Mouse (Mus musculus) limb, embryonic 15.5 days (tissue): ENCODE results near the gene Gm45808. TPM values are rescaled to one million over a fixed set of nuclear protein-coding genes. Genes with fewer than 3 reads are reported as not detected.
A peak's percentile ranks its signal among the peaks of the same experiment; 100 is the strongest.
"Not testable (repeated sequence)": the region's sequence is repeated elsewhere in the genome, so short reads cannot be mapped to it uniquely, and the experiment has no call there.

Source experiments
- ATAC-seq: fragments of 200-750 bp; cut with Nextera tagmentation; 2 replicates; pipeline ENCODE4 v1.8.0; 2017; ENCODE audit warnings: low read depth, moderate TSS enrichment; ENCODE audit not compliant: insufficient number of reproducible peaks, low FRiP score, low TSS enrichment
- H3K27ac ChIP-seq: fragments of 300-500 bp; sonication (generic); 2 replicates; pipeline ENCODE4 v1.5.1; 2015; ENCODE audit warnings: moderate library complexity, mild to moderate bottlenecking, inconsistent platforms
- H3K27me3 ChIP-seq: fragments of 300-500 bp; sonication (generic); 2 replicates; pipeline ENCODE4 v1.6.1; 2015; ENCODE audit warnings: inconsistent platforms
- H3K36me3 ChIP-seq: fragments of 300-500 bp; sonication (generic); 2 replicates; pipeline ENCODE4 v1.6.1; 2015; ENCODE audit warnings: inconsistent platforms
- H3K4me1 ChIP-seq: fragments of 300-500 bp; sonication (generic); 2 replicates; pipeline ENCODE4 v1.6.1; 2015; ENCODE audit warnings: inconsistent platforms
- H3K4me2 ChIP-seq: fragments of 300-500 bp; sonication (generic); 2 replicates; pipeline ENCODE4 v1.6.1; 2015; ENCODE audit warnings: mild to moderate bottlenecking, inconsistent platforms
- H3K4me3 ChIP-seq: fragments of 300-500 bp; sonication (generic); 2 replicates; pipeline ENCODE4 v1.5.1; 2015; ENCODE audit warnings: mild to moderate bottlenecking, inconsistent platforms
- H3K9ac ChIP-seq: fragments of 300-500 bp; sonication (generic); 2 replicates; pipeline ENCODE4 v1.6.1; 2015; ENCODE audit warnings: inconsistent platforms
- H3K9me3 ChIP-seq: fragments of 300-500 bp; sonication (generic); 2 replicates; pipeline ENCODE4 v1.6.1; 2016; ENCODE audit warnings: inconsistent platforms
- WGBS: fragments of 180-500 bp; shearing (Covaris S2); methylation state at CpG from one replicate; pipeline ENCODE4 v1.1.7; 2015; 5-methylcytosine and 5-hydroxymethylcytosine counted together
- polyA plus RNA-seq: library from polyadenylated mRNA; unstranded; fragments of >200 nt; fragmentation: Nextera tagmentation; extraction: Ambion mirVana; gene quantifications from 2 replicates; pipeline ENCODE4 v1.2.1, GENCODE M21; 2015

Gm45808 gene
- polyA plus RNA-seq, 1 experiment from 2014 or later = not detected

DNA sequence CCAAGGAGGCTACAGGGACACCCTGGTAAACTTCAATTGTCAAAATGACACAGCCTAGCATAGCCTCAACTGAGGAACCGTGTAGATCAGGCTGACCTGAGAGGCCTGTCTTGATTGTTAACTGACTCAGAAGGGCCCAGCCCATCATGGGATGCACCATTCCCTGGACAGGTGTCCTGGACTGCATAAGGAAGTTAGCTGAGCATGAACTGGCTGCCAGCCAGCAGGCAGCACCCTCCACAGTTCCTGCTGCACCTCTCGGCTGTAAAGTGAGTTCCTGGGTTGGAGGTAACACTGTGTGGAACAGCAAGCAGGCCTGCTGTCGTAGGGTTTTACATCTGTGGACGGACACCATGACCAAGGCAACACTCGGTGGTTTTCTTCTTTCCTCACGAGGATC lies 21.0 kb upstream of the Gm45808 start:
- H3K27ac ChIP-seq = no peak overlapping the region
- peaks cover 38% of the 10 kb centered on the region for H3K36me3 ChIP-seq
- H3K27me3 ChIP-seq = no peaks in the 10 kb centered on the region
- H3K4me3 ChIP-seq = no peak overlapping the region
- H3K4me2 ChIP-seq = no peak overlapping the region
- no peak overlapping the region for H3K9ac ChIP-seq
- peaks cover 20% of the 10 kb centered on the region for H3K4me1 ChIP-seq
- ATAC-seq = no peak
- no peaks in the 10 kb centered on the region for H3K9me3 ChIP-seq
- 85% methylated on average over 6 of the region's 6 CpGs for WGBS

DNA sequence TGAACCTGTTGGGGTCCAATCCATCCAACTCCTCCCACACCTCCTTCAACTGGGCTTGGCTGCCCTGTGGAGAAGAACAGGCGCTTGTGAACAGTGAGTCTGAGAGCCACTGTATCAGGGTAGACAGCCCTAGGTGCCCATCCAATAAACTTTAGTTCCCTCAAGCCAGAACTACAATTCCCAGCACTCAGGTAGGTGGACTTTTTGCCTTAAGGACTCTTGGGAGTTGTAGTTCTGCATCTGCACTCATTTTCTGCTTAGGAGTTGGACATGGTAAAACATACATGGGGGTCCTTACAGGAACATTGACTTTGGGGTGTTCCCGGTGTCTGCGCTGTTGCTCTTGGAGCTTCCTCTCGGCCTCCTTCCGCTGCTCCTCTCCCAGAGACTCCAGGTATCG lies 11.8 kb upstream of the Gm45808 start:
- Histone ChIP-seq H3K4me3 (no peak overlapping the region), H3K4me2 (no peak overlapping the region), H3K27ac (no peak overlapping the region), H3K36me3 (peaks cover 95% of the 10 kb centered on the region), H3K9me3 (no peaks in the 10 kb centered on the region), H3K4me1 (no peaks in the 10 kb centered on the region), H3K27me3 (no peaks in the 10 kb centered on the region), H3K9ac (no peak overlapping the region)
- WGBS = 96% methylated on average over 6 of the region's 6 CpGs
- no peak for ATAC-seq

DNA sequence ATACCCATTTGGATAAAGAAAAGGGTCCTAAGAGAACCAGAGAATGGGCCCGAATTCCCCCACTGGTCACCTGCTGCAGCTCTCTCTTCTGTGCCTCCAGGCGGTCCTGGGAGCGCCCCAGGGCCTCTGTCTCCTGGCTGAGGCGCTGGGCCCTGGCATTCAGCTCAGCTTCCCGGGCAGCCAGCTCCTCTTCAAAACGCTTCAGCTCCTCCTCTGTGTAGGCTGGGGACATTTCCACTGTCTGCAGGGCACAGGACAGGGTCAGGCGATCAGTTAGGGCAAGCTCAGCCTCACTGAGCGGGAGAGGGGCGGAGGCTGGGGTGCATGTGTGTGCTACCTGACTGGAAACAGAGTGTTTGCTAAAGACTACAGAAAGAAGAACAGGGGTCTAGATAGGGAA lies 7.9 kb upstream of the Gm45808 start:
- Histone ChIP-seq H3K9me3 (no peaks in the 10 kb centered on the region), H3K4me1 (peaks cover 7% of the 10 kb centered on the region; the same call in 1 of the 2 replicates), H3K27ac (no peak overlapping the region), H3K4me2 (no peak overlapping the region), H3K4me3 (no peak overlapping the region), H3K36me3 (peaks cover 72% of the 10 kb centered on the region), H3K9ac (no peak overlapping the region), H3K27me3 (no peaks in the 10 kb centered on the region)
- no peak for ATAC-seq
- 81% methylated on average over 9 of the region's 9 CpGs for WGBS

DNA sequence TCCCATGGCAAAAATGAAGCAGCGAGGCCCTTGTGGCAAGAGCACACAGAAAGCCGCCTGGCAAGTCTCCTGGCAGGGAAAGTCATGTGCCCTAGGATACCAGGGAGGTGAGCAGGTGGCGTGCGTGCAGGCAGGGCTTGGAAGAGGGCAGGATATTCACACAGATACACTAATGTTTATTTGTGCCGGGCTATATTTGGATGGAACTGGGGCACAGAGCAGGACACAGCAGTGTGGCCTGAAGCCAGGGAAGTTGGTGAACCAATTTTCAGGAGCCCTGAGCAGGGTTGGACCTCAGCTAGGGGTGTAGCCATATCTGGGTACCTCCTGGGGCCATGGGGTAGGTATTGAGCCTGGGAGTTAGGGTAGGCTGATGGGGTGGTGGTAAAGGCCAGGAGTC lies 6.3 kb upstream of the Gm45808 start:
- H3K27me3 ChIP-seq = no peaks in the 10 kb centered on the region
- 92% methylated on average over 5 of the region's 5 CpGs for WGBS
- H3K4me2 ChIP-seq = no peak overlapping the region
- no peak for ATAC-seq
- peaks cover 57% of the 10 kb centered on the region for H3K36me3 ChIP-seq
- no peaks in the 10 kb centered on the region for H3K9me3 ChIP-seq
- peaks cover 16% of the 10 kb centered on the region for H3K4me1 ChIP-seq
- H3K4me3 ChIP-seq = no peak overlapping the region
- no peak overlapping the region for H3K9ac ChIP-seq
- no peak overlapping the region; the same call in 1 of the 2 replicates for H3K27ac ChIP-seq

DNA sequence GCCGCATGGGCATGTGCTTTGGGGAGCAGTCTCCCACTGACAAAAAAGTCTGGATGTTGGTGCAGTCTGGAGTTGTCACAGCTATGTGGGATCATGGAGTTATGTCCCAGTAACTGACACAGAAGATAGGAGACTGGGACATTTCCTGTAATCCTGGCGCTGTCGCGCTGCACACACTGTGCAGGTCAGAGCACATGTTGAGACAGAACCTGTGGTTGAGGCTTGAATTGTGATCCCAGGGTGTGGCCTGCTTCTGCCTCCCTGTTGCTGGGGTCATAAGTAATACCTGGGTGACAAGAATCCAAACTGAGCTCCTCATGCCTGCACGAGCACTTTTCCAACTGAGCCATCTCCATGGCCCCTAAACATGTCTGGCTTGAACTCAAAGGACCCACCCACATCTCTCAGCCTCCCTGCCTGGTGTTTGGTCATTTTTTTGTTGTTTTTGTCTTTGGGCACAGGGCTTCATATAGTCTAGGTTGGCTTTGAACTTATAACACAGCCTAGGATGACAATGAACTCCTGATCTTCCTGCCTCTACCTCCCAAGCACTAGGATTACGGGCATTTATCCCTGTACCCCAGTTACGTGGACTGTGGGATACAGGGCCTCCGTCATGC lies 5.7 kb upstream of the Gm45808 start:
- ATAC-seq = no peak
- Histone ChIP-seq H3K27ac (no peak overlapping the region), H3K4me1 (peaks cover 19% of the 10 kb centered on the region), H3K4me3 (no peak overlapping the region), H3K4me2 (no peak overlapping the region), H3K9me3 (no peaks in the 10 kb centered on the region), H3K27me3 (no peaks in the 10 kb centered on the region), H3K36me3 (peaks cover 51% of the 10 kb centered on the region), H3K9ac (no peak overlapping the region)
- WGBS = 89% methylated on average over 8 of the region's 8 CpGs

DNA sequence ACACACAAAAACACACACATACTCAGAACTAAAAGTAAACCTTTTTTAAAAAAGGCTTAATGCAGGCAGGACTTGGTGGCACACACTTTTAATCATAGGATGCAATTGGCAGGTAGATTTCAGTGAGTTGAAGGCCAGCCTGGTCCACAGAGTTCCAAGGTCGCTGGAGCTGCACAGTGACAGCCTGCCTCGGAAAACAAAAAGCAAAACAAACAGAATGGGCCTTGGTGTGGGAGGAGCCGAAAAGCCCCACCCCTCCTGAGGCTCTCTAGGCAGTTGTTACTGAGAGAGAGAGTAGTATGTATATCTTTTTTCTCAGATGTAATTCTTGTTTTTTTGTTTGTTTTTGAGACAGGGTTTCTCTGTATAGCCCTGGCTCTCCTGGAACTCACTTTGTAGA lies 4.7 kb upstream of the Gm45808 start:
- peaks cover 21% of the 10 kb centered on the region for H3K4me1 ChIP-seq
- H3K4me2 ChIP-seq = no peak overlapping the region
- H3K9me3 ChIP-seq = no peaks in the 10 kb centered on the region
- WGBS = 20% methylated on average over 3 of the region's 3 CpGs
- H3K27me3 ChIP-seq = no peaks in the 10 kb centered on the region
- ATAC-seq = no peak
- H3K36me3 ChIP-seq = peaks cover 40% of the 10 kb centered on the region
- H3K9ac ChIP-seq = no peak overlapping the region
- no peak overlapping the region for H3K4me3 ChIP-seq
- no peak overlapping the region for H3K27ac ChIP-seq

DNA sequence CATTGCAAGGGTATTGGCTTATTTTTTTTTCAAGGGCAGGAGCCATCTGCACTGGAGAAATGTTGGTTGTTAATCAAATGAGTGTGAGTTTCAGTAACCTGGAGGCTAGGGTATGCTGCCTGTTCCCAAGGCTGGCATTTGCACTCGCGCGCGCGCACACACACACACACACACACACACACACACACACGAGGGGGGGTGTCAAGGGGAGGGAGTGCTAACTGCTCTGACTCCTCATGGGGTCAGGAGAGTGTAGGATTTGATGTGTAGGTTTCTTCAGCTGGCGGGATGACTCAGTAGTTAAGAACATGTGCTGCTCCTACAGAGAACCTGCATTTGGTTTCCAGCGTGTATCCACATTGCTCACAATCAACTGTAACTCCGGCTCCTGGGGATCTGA lies 4.2 kb upstream of the Gm45808 start:
- Histone ChIP-seq H3K9me3 (no peaks in the 10 kb centered on the region), H3K4me3 (no peak overlapping the region), H3K27me3 (no peaks in the 10 kb centered on the region), H3K4me2 (no peak overlapping the region), H3K27ac (no peak overlapping the region), H3K4me1 (peaks cover 21% of the 10 kb centered on the region), H3K36me3 (peaks cover 36% of the 10 kb centered on the region), H3K9ac (no peak overlapping the region)
- 15% methylated on average over 9 of the region's 9 CpGs for WGBS
- ATAC-seq = no peak

DNA sequence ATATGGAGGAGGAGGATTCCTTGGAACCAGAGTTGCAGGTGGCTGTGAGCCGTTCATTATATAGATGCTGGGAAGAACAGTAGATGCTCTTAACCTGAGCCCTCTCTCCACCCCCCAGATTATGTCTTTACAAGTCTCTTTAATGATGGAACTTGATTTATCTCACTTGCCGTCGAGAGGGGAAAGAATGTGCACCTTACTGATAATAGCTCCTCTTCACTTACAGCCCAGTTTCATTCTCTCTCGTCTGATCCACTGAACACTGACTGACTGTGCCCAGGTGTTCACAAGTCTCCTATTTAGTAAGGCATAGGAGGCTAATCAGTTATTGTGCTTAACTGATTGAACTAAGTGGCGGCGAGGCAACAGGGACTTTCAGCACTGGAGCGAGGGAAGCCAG lies 3.0 kb upstream of the Gm45808 start:
- H3K9ac ChIP-seq = no peak overlapping the region
- H3K27ac ChIP-seq = no peak overlapping the region
- no peaks in the 10 kb centered on the region for H3K9me3 ChIP-seq
- H3K4me2 ChIP-seq = no peak overlapping the region
- no peak for ATAC-seq
- no peak overlapping the region for H3K4me3 ChIP-seq
- 68% methylated on average over 7 of the region's 7 CpGs for WGBS
- peaks cover 23% of the 10 kb centered on the region for H3K36me3 ChIP-seq
- no peaks in the 10 kb centered on the region for H3K27me3 ChIP-seq
- H3K4me1 ChIP-seq = peaks cover 21% of the 10 kb centered on the region

DNA sequence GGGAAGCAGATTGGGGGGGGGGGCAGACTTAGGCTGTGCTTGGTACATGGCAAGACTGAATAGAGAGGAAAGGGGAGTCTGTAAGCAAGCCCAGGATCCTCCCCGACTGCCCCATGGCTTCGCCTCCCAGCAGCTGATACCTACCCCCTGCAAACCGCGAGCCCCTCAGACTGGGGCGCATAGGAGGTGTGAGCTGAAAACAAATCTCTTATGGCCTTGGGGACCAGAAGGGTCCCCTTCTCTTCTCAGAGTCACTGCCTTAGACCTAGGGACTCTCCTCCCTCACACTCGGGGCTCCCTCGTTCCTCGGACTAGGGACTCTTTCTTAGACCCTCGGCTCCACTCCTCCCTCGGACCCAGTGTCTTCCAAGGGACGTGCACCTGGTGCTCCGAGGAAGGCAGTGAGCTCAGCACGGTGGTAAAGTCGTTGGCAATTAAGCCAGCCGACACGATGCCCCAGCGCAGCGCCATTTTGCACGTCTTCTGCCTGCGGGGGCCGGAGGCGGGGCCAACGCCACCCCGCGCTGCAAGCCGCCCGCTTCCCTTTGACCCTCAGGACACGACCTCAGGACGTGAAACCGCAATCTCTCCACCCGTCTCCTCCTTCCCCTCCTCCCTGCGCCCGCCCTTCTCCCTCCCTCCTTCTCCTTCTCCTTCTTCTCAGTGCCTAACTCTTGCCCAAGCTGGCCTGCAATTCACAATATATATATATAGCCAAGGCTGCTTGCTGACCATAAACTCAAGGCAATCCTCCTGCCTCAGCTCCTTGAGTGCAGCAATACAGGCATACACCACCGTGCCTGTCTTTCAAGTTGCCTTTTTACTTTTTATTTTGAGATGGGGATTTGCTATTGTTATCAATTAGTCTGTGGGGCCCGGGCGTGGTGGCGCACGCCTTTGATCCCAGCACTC lies 1.9 kb upstream of the Gm45808 start, which contains the start of gene Dhdh:
Gene Dhdh, minus strand, starts transcription at position 513 of the 912 bp plus-strand sequence.
- Histone ChIP-seq H3K27ac (peak within 1 kb of the TSS; percentile 83), H3K9me3 (no peaks in the 10 kb centered on the region), H3K9ac (peak within 1 kb of the TSS; percentile 58), H3K4me3 (peak within 1 kb of the TSS; percentile 47), H3K4me2 (peak within 1 kb of the TSS; percentile 66), H3K27me3 (no peaks in the 10 kb centered on the region), H3K36me3 (peaks cover 13% of the 10 kb centered on the region), H3K4me1 (peaks cover 21% of the 10 kb centered on the region)
- ATAC-seq = no peak
- WGBS = 10% methylated on average over 38 of the region's 38 CpGs

DNA sequence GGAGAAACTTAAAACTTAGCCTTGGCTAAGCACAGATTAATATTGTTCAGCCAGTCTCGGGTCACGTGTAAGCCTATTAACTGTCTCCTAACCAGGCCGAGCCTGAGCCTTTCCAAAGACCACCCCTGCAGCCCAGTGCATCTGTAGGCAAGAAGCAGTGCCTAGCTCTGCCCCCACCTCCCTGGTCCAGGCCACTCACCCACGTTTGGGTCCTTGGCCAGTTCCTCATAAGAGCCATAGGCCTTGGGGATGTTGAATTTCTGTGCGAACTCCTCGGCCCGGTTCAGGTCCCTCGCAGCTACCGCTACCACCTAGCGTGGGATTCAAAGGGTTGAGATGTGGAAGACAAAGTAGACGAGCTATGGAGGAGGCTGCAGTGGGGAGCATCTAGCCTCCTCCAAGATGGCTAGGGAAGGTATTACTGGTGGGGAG lies 1.3 kb upstream of the Gm45808 start:
- no peak overlapping the region for H3K9ac ChIP-seq
- peak; percentile 41; the same call in 1 of the 2 replicates for ATAC-seq

DNA sequence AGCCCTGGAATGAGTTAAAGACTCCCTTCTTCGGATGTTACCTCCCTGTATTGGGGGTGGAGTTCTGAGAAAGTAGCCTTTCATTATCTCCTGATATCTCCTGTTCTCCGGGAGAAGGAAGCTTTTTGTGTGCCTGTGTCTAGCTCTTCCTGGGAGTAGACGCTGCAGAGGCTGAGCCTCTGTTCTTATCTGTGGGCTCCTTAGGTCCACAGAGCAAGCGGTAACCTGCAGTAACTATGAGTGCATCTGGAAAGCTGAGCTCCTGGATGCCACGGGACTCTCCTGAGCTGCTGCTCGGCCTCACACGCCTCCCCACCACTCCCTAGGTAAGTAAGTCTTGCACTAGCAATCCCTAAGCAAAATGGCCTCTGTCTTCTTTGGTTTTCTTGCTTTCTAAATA lies 453 bp downstream of the Gm45808 start:
- no peak overlapping the region for H3K9ac ChIP-seq
- no peaks in the 10 kb centered on the region for H3K9me3 ChIP-seq
- H3K4me2 ChIP-seq = no peak overlapping the region
- H3K4me3 ChIP-seq = no peak overlapping the region
- H3K4me1 ChIP-seq = peaks cover 19% of the 10 kb centered on the region
- WGBS = 65% methylated on average over 7 of the region's 7 CpGs
- no peaks in the 10 kb centered on the region for H3K36me3 ChIP-seq
- ATAC-seq = no peak
- no peaks in the 10 kb centered on the region for H3K27me3 ChIP-seq
- 0 out of 2 replicates have a peak overlapping the region, but pooled peaks have one; percentile 47 for H3K27ac ChIP-seq

More for the DNA sequence above, 1.3 kb upstream of the Gm45808 start:
- Histone ChIP-seq H3K27me3 (no peaks in the 10 kb centered on the region), H3K9me3 (no peaks in the 10 kb centered on the region), H3K4me1 (peaks cover 21% of the 10 kb centered on the region), H3K27ac (peak overlapping the region; percentile 83), H3K4me3 (peak overlapping the region; percentile 47), H3K36me3 (peaks cover 6% of the 10 kb centered on the region), H3K4me2 (peak overlapping the region; percentile 66)
- WGBS = 39% methylated on average over 11 of the region's 11 CpGs

DNA sequence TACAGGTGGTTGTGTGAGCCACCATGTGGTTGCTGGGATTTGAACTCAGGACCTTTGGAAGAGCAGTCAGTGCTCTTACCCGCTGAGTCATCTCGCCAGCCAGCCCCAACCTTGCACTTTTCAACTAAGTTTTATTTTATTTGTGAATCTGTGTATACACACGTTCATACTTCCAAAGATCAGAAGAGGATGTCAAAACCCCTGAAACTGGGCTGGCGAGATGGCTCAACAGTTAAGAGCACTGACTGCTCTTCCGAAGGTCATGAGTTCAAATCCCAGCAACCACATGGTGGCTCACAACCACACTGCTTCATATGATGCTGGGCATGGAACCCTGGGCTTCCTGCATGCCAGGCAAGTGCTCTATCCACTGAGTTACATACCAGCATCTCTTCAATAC lies 1.6 kb downstream of the Gm45808 start:
- not testable (repeated sequence) for ATAC-seq, H3K9me3 ChIP-seq, H3K9ac ChIP-seq, H3K27me3 ChIP-seq, H3K4me3 ChIP-seq, H3K36me3 ChIP-seq, H3K4me2 ChIP-seq, H3K27ac ChIP-seq
- peaks cover 14% of the 10 kb centered on the region for H3K4me1 ChIP-seq
- 91% methylated on average over 5 of the region's 5 CpGs for WGBS
